Mouse (Mus musculus): ENCODE measurements around the gene Optn.

DNA sequence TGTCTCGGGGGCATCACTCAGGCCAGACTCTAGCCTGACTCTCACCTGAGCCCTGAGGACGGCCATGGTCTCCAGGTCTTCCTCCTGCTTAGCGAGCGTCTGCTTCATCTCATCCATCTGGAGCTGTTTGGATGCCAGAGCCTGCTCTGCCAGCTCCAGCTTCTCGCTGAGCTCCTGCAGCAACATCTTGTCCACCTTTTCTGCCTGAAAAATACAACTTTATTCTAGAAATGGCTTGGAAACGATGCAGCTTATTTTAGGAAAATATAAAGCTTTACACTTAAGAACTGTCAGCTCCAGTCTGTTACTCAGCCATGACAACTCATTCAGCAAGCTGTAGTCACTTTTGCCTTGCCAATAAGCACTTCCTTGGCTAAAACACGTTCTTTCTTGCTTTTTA, 32.6 kb downstream of the Optn start:
- TF ChIP-seq POLR2A (IDR thresholded peaks at IDR 0.05; ENCODE audit: insufficient read length, low read depth), result no peak
- TF ChIP-seq TCF12 (IDR thresholded peaks at IDR 0.05; ENCODE audit: insufficient read depth, poor library complexity, severe bottlenecking), result no peak

Data from myocyte (in vitro differentiated cells).